Mouse (Mus musculus) spleen, adult 18-20 months (tissue): Measurements from ENCODE around the gene Fam118a.
"Not testable (repeated sequence)": the region's sequence is repeated elsewhere in the genome, so short reads cannot be mapped to it uniquely, and the experiment has no call there.

ENCODE experiments used
- DNase-seq, 2 experiments: peaks; one replicate each; pipeline ENCODE4 v3.0.0; 2022; ENCODE audit warnings: mixed read lengths in 2 of 2

The Fam118a gene

GRCm38 (mm10) chr15:85028648-85029047 lies at the start of gene Fam118a:
Fam118a (plus strand) TSS chr15:85028948.
- not testable (repeated sequence) for DNase-seq

GRCm38 (mm10) chr15:84981609-84982313 lies 47.0 kb upstream of the Fam118a start:
- peak; percentile 22 to 32 for DNase-seq

- DNase-seq = no peak
Observed at GRCm38 (mm10) chr15:84982888-84983287, 45.9 kb upstream of the Fam118a start.

GRCm38 (mm10) chr15:84983721-84984120 lies 45.0 kb upstream of the Fam118a start:
- DNase-seq = no peak

GRCm38 (mm10) chr15:84985516-84986160 lies 43.1 kb upstream of the Fam118a start:
- no peak for DNase-seq

GRCm38 (mm10) chr15:84986171-84987019 lies 42.4 kb upstream of the Fam118a start:
- DNase-seq = peak; percentile 41 to 47

GRCm38 (mm10) chr15:84987020-84987815 lies 41.5 kb upstream of the Fam118a start:
- peak in 1 of 2 experiments; percentile 59 for DNase-seq

- peak; percentile 85 to 88 for DNase-seq
Observed at GRCm38 (mm10) chr15:84987874-84988825, 40.6 kb upstream of the Fam118a start, which contains the start of gene 5031439G07Rik. 5031439G07Rik (minus strand) TSS chr15:84988551.

GRCm38 (mm10) chr15:84989098-84989497 lies 39.6 kb upstream of the Fam118a start:
- DNase-seq = no peak

- no peak for DNase-seq
Observed at GRCm38 (mm10) chr15:84989771-84990170, 39.0 kb upstream of the Fam118a start.

GRCm38 (mm10) chr15:84994498-84994897 lies 34.2 kb upstream of the Fam118a start:
- no peak for DNase-seq

- no peak for DNase-seq
Observed at GRCm38 (mm10) chr15:84995041-84995440, 33.7 kb upstream of the Fam118a start.

GRCm38 (mm10) chr15:84995967-84996366 lies 32.8 kb upstream of the Fam118a start:
- peak; percentile 48 to 62 for DNase-seq

GRCm38 (mm10) chr15:84997768-84998454 lies 30.8 kb upstream of the Fam118a start:
- DNase-seq = no peak

GRCm38 (mm10) chr15:84999911-85000310 lies 28.8 kb upstream of the Fam118a start:
- peak in 1 of 2 experiments; percentile 30 for DNase-seq

GRCm38 (mm10) chr15:85000984-85001982 lies 27.5 kb upstream of the Fam118a start:
- DNase-seq = peak; percentile 67 to 85

GRCm38 (mm10) chr15:85009666-85010065 lies 19.1 kb upstream of the Fam118a start:
- no peak for DNase-seq

- no peak for DNase-seq
Observed at GRCm38 (mm10) chr15:85011895-85012661, 16.7 kb upstream of the Fam118a start.
